Mouse (Mus musculus) left cerebral cortex, postnatal 10 days (tissue): ENCODE measurements at regions not wholly inside any gene's neighbourhood (a gene's known extent, or its start where the extent isn't known, plus 50 kb on each side); places are given as distances from the start of the nearest gene placed in this dataset.

ENCODE experiments used
- DNase-seq, 2 experiments: peaks; one replicate each; pipeline ENCODE4 v3.0.0; 2021 to 2022; ENCODE audit warnings: low spot score in 2 of 2, mixed read lengths in 1 of 2; ENCODE audit errors: extremely low spot score in 1 of 2
- intact Hi-C: fragments of 180-260 bp; cut with DNase I; formaldehyde crosslinking; loops from one replicate; pipeline ENCODE4 v1.15.1; 2025

- DNase-seq = no peak
- intact Hi-C loops = no loop called here
These were observed 103.5 kb downstream of the Ids start for GRCm38 (mm10) chrX:70261360-70261759.

GRCm38 (mm10) chrX:70216011-70216410 is 148.9 kb downstream of the Ids start:
- DNase-seq = no peak
- intact Hi-C loops = no loop called here

- DNase-seq = no peak
- intact Hi-C loops = no loop called here
These were observed 180.3 kb downstream of the Ids start for GRCm38 (mm10) chrX:70184427-70185090.

DNA sequence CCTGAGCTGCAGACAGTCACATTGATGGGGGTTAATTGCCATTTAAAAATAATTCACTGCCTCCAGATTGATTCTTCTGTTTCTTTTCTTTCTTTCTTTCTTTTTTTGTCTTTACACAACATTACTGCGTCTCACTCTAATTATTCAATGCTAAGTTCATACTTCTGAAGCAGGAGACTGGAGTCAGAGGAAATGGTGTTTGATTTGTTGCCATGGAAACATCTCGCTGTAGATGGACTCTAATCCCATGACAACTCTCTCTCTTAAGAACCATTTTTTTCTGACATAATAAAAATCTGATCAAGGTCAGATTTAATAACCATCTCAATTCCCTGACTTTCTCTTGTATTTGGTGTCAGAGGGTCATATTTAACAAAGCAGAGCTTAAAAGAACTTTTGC is 195.1 kb downstream of the Ids start:
- DNase-seq = no peak
- intact Hi-C loops = loop anchor here (10.0 kb wide), 1 partner anchor 1215 kb away; no protein-coding TSS in a partner anchor

- intact Hi-C loops = loop anchor here (10.0 kb wide), 1 partner anchor 1206 kb away; no protein-coding TSS in a partner anchor
- DNase-seq = peak; percentile 11 to 17
These were observed 203.9 kb downstream of the Ids start for GRCm38 (mm10) chrX:70161011-70161410.
